Mouse (Mus musculus): ENCODE data around the gene Ezr. TPM values are rescaled to one million over a fixed set of nuclear protein-coding genes. Genes with fewer than 3 reads are reported as not detected.

Ezr gene
- polyA plus RNA-seq, 1 experiment from 2014 or later, result 46.9 TPM

DNA sequence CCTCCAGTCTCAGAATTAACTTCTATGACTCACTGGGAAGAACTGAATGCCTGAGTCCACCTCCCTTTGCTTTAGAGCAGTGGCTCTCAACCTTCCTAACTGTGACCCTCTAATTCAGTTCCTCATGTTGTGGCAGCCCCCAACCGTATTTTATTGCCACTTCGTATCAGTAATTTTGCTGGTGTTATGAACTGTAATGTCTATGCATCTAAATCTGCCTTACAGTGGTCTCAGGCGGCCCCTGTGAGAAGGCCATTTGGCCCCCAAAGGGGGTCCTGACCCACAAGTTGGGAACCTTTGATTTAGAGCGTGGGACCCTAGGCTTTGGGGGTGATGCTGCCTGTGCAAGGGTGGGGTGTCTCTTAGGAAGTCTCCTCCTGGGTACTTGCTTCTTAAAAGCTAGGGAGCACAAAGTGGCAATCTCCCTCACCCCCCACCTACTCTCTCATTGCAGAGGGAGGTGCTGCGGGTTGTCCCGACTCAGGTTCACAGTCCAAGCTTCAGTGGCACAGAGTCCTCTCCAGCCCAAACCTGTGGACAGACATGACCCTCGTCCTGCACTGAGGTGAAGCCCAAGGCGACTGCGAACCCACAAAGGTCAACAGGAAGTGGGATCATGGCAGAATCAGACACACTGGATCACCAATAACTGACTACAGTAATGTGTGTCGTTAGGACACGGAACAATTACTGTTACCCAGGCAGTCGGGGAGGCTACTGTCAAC is 45.1 kb downstream of the Ezr start:
- Histone ChIP-seq H3K4me3 (ENCODE audit: low read depth, low read length) (no peak overlapping the region), H3K9ac (replicated peaks; ENCODE audit: low read length) (no peak overlapping the region), H3K4me2 (ENCODE audit: low read depth, low read length) (no peak overlapping the region), H3K4me1 (ENCODE audit: control insufficient read depth, insufficient read depth, low read length) (no peaks in the 10 kb centered on the region; the same call in none of the 2 replicates), H3K9me3 (replicated peaks; ENCODE audit: control insufficient read depth, low read length) (no peaks in the 10 kb centered on the region), H3K27me3 (ENCODE audit: control insufficient read depth, insufficient read depth, low read length) (no peaks in the 10 kb centered on the region), H3K36me3 (replicated peaks; ENCODE audit: control insufficient read depth, insufficient read depth, low read depth, low read length) (no peaks in the 10 kb centered on the region; the same call in 1 of the 2 replicates), H3K27ac (replicated peaks; ENCODE audit: low read depth, low read length) (no peak overlapping the region)
- no peak for DNase-seq (ENCODE audit: low spot score)
- no peak for ATAC-seq (replicated peaks; ENCODE audit: insufficient number of reproducible peaks, low FRiP score, low TSS enrichment, low read depth)
- WGBS, result 68% methylated on average over 12 of the region's 12 CpGs

DNA sequence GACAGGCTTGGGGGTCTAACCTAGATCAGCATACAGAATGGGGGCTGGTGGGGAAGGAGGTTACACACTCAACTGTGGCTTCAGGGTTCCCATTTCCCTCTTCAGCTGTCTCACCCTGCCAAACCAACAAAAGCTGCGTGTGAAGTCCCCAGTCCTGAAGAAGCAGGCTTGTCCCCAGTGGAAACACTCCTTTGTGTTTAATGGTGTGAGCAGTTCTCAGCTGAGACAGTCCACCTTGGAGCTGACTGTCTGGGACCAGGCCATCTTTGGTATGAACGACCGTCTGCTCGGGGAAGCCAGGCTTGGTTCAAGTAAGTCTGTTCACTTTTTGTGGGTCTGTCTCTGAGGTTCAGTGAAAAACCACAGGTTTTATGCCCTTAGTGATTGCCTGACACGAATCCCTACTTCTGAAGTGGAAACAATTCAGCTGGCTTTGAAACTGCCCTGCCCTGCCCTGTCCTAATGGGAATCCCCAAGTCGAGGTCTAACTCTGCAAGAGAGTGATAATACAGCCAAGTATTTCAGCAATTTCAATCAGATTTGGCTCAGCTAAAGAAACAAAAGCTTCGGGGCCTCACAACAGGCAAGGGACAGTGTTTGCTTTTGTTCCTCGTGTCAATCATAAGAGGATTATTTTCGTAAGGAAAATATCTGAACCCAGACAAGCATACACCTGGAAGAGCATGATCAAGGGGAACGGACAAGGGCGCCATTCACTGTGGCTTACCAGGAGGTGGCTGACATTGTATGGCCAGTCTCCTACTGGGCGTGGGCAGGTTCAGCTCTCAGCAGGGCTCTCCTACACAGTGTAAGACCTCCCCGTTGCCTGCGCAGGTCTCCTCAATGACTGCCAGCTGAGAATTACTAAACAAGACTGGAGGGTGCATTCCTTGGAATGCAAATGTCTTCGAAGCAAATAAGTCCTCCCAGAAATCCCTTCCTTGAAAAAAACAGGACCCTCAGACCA is 46.0 kb downstream of the Ezr start:
- no peaks in the 10 kb centered on the region for H3K27me3 ChIP-seq (ENCODE audit: control insufficient read depth, insufficient read depth, low read length)
- no peak overlapping the region for H3K4me3 ChIP-seq (ENCODE audit: low read depth, low read length)
- no peak overlapping the region; the same call in 1 of the 2 replicates for H3K27ac ChIP-seq (replicated peaks; ENCODE audit: low read depth, low read length)
- H3K9me3 ChIP-seq (replicated peaks; ENCODE audit: control insufficient read depth, low read length), result no peaks in the 10 kb centered on the region
- ATAC-seq (replicated peaks; ENCODE audit: insufficient number of reproducible peaks, low FRiP score, low TSS enrichment, low read depth) (no peak), DNase-seq (ENCODE audit: low spot score) (no peak)
- H3K9ac ChIP-seq (replicated peaks; ENCODE audit: low read length), result no peak overlapping the region
- H3K4me2 ChIP-seq (ENCODE audit: low read depth, low read length), result no peak overlapping the region
- 35% methylated on average over 15 of the region's 15 CpGs for WGBS
- no peaks in the 10 kb centered on the region; the same call in 1 of the 2 replicates for H3K36me3 ChIP-seq (replicated peaks; ENCODE audit: control insufficient read depth, insufficient read depth, low read depth, low read length)
- no peaks in the 10 kb centered on the region; the same call in none of the 2 replicates for H3K4me1 ChIP-seq (ENCODE audit: control insufficient read depth, insufficient read depth, low read length)

DNA sequence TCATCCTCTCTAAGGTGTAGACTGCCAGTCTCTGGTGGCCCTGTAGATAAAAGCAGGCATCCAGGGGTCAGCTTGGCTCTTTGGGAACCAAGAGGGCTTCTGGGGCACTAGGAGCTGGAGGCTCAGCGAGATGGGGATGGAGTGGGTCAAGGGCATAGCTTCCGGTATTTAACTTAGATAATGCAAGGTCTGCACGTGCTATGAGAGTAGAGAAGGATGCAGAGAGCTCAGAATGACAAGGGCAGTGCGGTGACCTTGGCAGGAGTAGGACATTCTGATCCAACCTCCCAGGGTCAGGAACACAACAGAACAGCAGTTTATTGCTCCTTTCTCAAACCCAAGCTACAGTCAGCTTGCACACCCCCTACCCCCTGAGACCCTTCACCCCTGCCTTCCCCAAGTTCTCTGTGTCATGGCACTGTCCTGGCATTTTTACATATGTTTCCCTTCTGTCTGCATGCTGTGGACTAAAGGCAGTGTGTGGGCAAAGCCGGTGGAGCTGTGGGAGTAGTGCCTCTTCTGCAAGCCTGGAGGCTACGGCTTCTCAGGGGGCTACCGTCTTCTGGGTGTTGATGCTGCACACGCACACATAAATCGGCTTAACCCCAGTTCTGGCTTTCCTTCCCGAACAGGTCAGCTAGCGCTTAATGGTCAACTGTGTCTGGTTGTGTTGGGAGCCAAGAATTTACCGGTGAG is 47.7 kb downstream of the Ezr start:
- H3K9ac ChIP-seq (replicated peaks; ENCODE audit: low read length), result no peak overlapping the region
- no peak overlapping the region for H3K4me3 ChIP-seq (ENCODE audit: low read depth, low read length)
- DNase-seq (ENCODE audit: low spot score), result no peak
- 93% methylated on average over 12 of the region's 12 CpGs for WGBS
- H3K4me1 ChIP-seq (ENCODE audit: control insufficient read depth, insufficient read depth, low read length), result no peaks in the 10 kb centered on the region; the same call in none of the 2 replicates
- no peaks in the 10 kb centered on the region for H3K9me3 ChIP-seq (replicated peaks; ENCODE audit: control insufficient read depth, low read length)
- no peaks in the 10 kb centered on the region; the same call in 1 of the 2 replicates for H3K36me3 ChIP-seq (replicated peaks; ENCODE audit: control insufficient read depth, insufficient read depth, low read depth, low read length)
- ATAC-seq (replicated peaks; ENCODE audit: insufficient number of reproducible peaks, low FRiP score, low TSS enrichment, low read depth), result no peak
- H3K4me2 ChIP-seq (ENCODE audit: low read depth, low read length), result no peak overlapping the region
- H3K27ac ChIP-seq (replicated peaks; ENCODE audit: low read depth, low read length), result no peak overlapping the region
- H3K27me3 ChIP-seq (ENCODE audit: control insufficient read depth, insufficient read depth, low read length), result no peaks in the 10 kb centered on the region

DNA sequence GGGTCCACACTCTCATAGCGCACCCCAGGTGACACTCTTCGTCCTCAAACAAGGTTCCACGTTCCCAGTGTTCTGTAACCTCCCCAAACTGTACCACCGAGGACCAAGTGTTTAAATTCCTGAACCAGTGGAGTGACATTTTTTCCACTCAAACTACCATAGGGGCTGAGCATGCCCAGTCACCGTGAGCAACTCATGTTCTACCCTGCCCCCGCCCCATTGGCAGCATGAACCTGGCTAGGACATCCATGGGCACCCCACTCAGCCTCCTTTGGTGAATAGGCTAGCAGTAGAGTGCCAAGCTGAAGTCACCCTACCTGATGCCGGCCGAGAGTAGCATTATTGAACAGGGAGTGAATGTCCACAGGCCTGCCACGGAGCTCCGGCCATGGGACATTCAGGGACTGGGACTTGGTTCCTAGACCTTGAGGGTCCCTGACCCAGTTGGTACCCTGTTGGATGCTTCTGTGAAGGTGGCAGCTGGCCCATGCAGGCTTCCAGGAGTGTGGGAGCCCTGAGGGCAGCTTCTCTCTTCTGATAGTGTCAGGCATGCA is 49.2 kb downstream of the Ezr start:
- DNase-seq (ENCODE audit: low spot score), result no peak
- Histone ChIP-seq H3K9me3 (replicated peaks; ENCODE audit: control insufficient read depth, low read length) (no peaks in the 10 kb centered on the region), H3K4me3 (ENCODE audit: low read depth, low read length) (no peak overlapping the region), H3K27me3 (ENCODE audit: control insufficient read depth, insufficient read depth, low read length) (no peaks in the 10 kb centered on the region), H3K4me2 (ENCODE audit: low read depth, low read length) (no peak overlapping the region), H3K36me3 (replicated peaks; ENCODE audit: control insufficient read depth, insufficient read depth, low read depth, low read length) (no peaks in the 10 kb centered on the region), H3K4me1 (ENCODE audit: control insufficient read depth, insufficient read depth, low read length) (no peaks in the 10 kb centered on the region; the same call in none of the 2 replicates), H3K27ac (replicated peaks; ENCODE audit: low read depth, low read length) (no peak overlapping the region), H3K9ac (replicated peaks; ENCODE audit: low read length) (no peak overlapping the region)
- ATAC-seq (replicated peaks; ENCODE audit: insufficient number of reproducible peaks, low FRiP score, low TSS enrichment, low read depth), result no peak
- WGBS, result 89% methylated on average over 10 of the region's 10 CpGs

DNA sequence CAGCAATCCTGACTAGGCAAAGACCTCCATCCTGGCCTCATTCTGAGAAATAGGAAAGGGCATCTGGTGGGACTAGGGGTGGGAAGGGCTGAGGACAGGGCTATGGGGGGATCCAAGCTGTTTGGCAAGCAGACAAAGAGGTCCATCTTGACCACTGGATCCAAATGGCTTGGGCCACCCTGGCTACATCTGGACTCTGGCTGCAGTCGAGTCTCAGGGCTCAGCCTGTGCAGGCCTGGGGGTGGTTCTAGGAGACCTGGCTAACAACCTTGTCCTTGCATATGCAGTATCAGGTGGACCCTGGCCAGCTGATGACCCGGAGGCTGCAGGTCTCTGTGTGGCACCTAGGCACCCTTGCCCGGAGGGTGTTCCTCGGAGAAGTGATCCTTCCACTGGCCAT is 49.9 kb downstream of the Ezr start:
- no peak overlapping the region for H3K4me2 ChIP-seq (ENCODE audit: low read depth, low read length)
- no peaks in the 10 kb centered on the region for H3K27me3 ChIP-seq (ENCODE audit: control insufficient read depth, insufficient read depth, low read length)
- no peaks in the 10 kb centered on the region; the same call in none of the 2 replicates for H3K4me1 ChIP-seq (ENCODE audit: control insufficient read depth, insufficient read depth, low read length)
- no peaks in the 10 kb centered on the region for H3K36me3 ChIP-seq (replicated peaks; ENCODE audit: control insufficient read depth, insufficient read depth, low read depth, low read length)
- H3K27ac ChIP-seq (replicated peaks; ENCODE audit: low read depth, low read length), result no peak overlapping the region
- H3K9me3 ChIP-seq (replicated peaks; ENCODE audit: control insufficient read depth, low read length), result no peaks in the 10 kb centered on the region
- no peak for DNase-seq (ENCODE audit: low spot score)
- H3K9ac ChIP-seq (replicated peaks; ENCODE audit: low read length), result no peak overlapping the region
- WGBS, result 89% methylated on average over 4 of the region's 4 CpGs
- H3K4me3 ChIP-seq (ENCODE audit: low read depth, low read length), result no peak overlapping the region
- ATAC-seq (replicated peaks; ENCODE audit: insufficient number of reproducible peaks, low FRiP score, low TSS enrichment, low read depth), result no peak

DNA sequence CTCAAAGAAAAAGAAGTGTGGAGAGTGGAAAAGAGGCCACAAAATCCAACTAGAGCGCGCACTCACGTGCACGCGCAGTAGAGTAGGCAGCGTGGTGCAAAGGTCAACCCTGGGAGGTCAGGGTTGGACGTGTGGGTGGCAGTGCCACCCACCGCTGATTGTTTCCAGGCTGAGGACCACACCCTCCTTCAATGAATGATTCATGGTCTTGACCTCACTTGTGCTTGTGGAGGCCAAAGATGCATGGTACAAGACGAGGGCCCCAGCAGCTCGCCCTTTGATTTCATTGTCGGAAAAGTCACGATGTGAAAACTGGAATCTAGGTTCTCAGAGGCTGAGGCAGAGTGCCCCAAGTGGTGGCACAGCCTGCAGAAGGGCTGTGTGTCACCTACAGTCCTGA is 51.0 kb downstream of the Ezr start:
- H3K4me1 ChIP-seq (ENCODE audit: control insufficient read depth, insufficient read depth, low read length), result no peaks in the 10 kb centered on the region; the same call in 1 of the 2 replicates
- no peaks in the 10 kb centered on the region for H3K9me3 ChIP-seq (replicated peaks; ENCODE audit: control insufficient read depth, low read length)
- no peak overlapping the region for H3K4me2 ChIP-seq (ENCODE audit: low read depth, low read length)
- no peak overlapping the region for H3K27ac ChIP-seq (replicated peaks; ENCODE audit: low read depth, low read length)
- H3K4me3 ChIP-seq (ENCODE audit: low read depth, low read length), result no peak overlapping the region
- DNase-seq (ENCODE audit: low spot score) (no peak), ATAC-seq (replicated peaks; ENCODE audit: insufficient number of reproducible peaks, low FRiP score, low TSS enrichment, low read depth) (no peak)
- no peaks in the 10 kb centered on the region for H3K36me3 ChIP-seq (replicated peaks; ENCODE audit: control insufficient read depth, insufficient read depth, low read depth, low read length)
- no peak overlapping the region for H3K9ac ChIP-seq (replicated peaks; ENCODE audit: low read length)
- WGBS, result 79% methylated on average over 12 of the region's 12 CpGs
- H3K27me3 ChIP-seq (ENCODE audit: control insufficient read depth, insufficient read depth, low read length), result no peaks in the 10 kb centered on the region

DNA sequence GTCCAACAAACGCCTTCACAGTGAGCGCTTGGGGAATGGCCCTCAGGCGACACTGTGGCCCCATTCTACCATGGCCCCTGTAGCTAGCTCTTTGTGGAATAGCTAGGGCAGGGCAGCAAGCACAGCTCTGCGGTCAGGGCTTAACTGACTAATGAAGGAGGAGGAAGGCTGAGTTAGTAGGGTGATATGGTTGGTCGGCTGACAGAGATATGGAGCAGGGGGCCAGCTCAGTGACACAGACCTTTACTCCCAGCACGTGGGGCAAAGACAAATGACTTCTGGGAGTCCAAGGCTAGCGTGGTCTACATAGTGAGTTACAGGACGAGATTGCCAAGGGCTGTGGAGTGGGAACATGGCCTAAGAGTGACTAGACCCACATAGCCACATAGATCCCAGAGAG is 51.5 kb downstream of the Ezr start:
- no peaks in the 10 kb centered on the region for H3K27me3 ChIP-seq (ENCODE audit: control insufficient read depth, insufficient read depth, low read length)
- H3K4me3 ChIP-seq (ENCODE audit: low read depth, low read length), result no peak overlapping the region
- H3K4me2 ChIP-seq (ENCODE audit: low read depth, low read length), result no peak overlapping the region
- no peak overlapping the region for H3K27ac ChIP-seq (replicated peaks; ENCODE audit: low read depth, low read length)
- H3K36me3 ChIP-seq (replicated peaks; ENCODE audit: control insufficient read depth, insufficient read depth, low read depth, low read length), result no peaks in the 10 kb centered on the region
- ATAC-seq (replicated peaks; ENCODE audit: insufficient number of reproducible peaks, low FRiP score, low TSS enrichment, low read depth) (no peak), DNase-seq (ENCODE audit: low spot score) (no peak)
- no peak overlapping the region for H3K9ac ChIP-seq (replicated peaks; ENCODE audit: low read length)
- H3K4me1 ChIP-seq (ENCODE audit: control insufficient read depth, insufficient read depth, low read length), result no peaks in the 10 kb centered on the region; the same call in 1 of the 2 replicates
- no peaks in the 10 kb centered on the region for H3K9me3 ChIP-seq (replicated peaks; ENCODE audit: control insufficient read depth, low read length)
- WGBS, result 67% methylated on average over 8 of the region's 8 CpGs

Data from embryonic facial prominence, embryonic 11.5 days (tissue).